Mouse (Mus musculus) C2C12 (cell line): ENCODE data around the gene Fdxacb1. TPM values are rescaled to one million over a fixed set of nuclear protein-coding genes. Genes with fewer than 3 reads are reported as not detected.

Experiments used
- H3K27me3 ChIP-seq: one replicate; pipeline ENCODE4 v1.6.1; 2011; ENCODE audit not compliant: control insufficient read depth, insufficient read depth, insufficient read length
- H3K36me3 ChIP-seq: one replicate; pipeline ENCODE4 v1.6.1; 2011; ENCODE audit not compliant: control insufficient read depth, insufficient read depth
- H3K4me3 ChIP-seq: one replicate; pipeline ENCODE4 v1.5.1; 2011; ENCODE audit warnings: mild to moderate bottlenecking, control low read depth; ENCODE audit not compliant: poor library complexity, insufficient read depth, severe bottlenecking
- H3K79me2 ChIP-seq: one replicate; pipeline ENCODE4 v1.6.1; 2011; ENCODE audit not compliant: control insufficient read depth, insufficient read depth
- H3K79me3 ChIP-seq: one replicate; pipeline ENCODE4 v1.6.1; 2011; ENCODE audit warnings: low read depth, control low read depth
- H3ac ChIP-seq: one replicate; pipeline ENCODE3; 2011; ENCODE audit warnings: low read depth; ENCODE audit not compliant: control insufficient read depth, insufficient read length
- CEBPB ChIP-seq: IDR thresholded peaks from one replicate; pipeline ENCODE4 v1.6.1; 2011; ENCODE audit warnings: low read depth, mild to moderate bottlenecking, control low read depth, moderate library complexity
- CTCF ChIP-seq: IDR thresholded peaks from one replicate; pipeline ENCODE4 v1.5.1; 2011; ENCODE audit not compliant: control insufficient read depth, insufficient read depth, insufficient read length
- FOSL1 ChIP-seq: IDR thresholded peaks from one replicate; pipeline ENCODE4 v1.8.0; 2011; ENCODE audit warnings: mild to moderate bottlenecking, low read length; ENCODE audit not compliant: poor library complexity, insufficient read depth, severe bottlenecking
- MAX ChIP-seq: IDR thresholded peaks from one replicate; pipeline ENCODE4 v1.6.1; 2011; ENCODE audit warnings: mild to moderate bottlenecking, control low read depth
- MYOD1 ChIP-seq: IDR thresholded peaks from one replicate; pipeline ENCODE4 v1.6.1; 2011; ENCODE audit warnings: low read depth; ENCODE audit not compliant: control insufficient read depth, insufficient read length
- MYOG ChIP-seq: IDR thresholded peaks from one replicate; pipeline ENCODE4 v1.6.1; 2011; ENCODE audit not compliant: control insufficient read depth, insufficient read length; ENCODE audit errors: extremely low read depth
- USF1 ChIP-seq: IDR thresholded peaks from one replicate; pipeline ENCODE4 v1.6.1; 2011; ENCODE audit warnings: low read depth, mild to moderate bottlenecking, control low read depth, moderate library complexity
- polyA plus RNA-seq: library from polyadenylated mRNA; unstranded; fragments of >200 nt; fragmentation: generic; extraction: Trizol; gene quantifications from one replicate; pipeline ENCODE4 v1.2.1, GENCODE M21; 2012; ENCODE audit warnings: missing spikeins

Fdxacb1 gene
- polyA plus RNA-seq, 1 experiment = 4.4 TPM

GRCm38 (mm10) chr9:50803055-50803671, 35.1 kb downstream of the Fdxacb1 start:
- Histone ChIP-seq H3K36me3 (peaks cover 7% of the 10 kb centered on the region), H3K4me3 (no peak overlapping the region), H3ac (no peak overlapping the region), H3K79me2 (no peaks in the 10 kb centered on the region), H3K27me3 (no peaks in the 10 kb centered on the region), H3K79me3 (no peaks in the 10 kb centered on the region)
- TF ChIP-seq CEBPB (no peak), MYOG (no peak), FOSL1 (no peak), MAX (no peak), CTCF (no peak), USF1 (no peak), MYOD1 (no peak)

GRCm38 (mm10) chr9:50808471-50808870, 40.4 kb downstream of the Fdxacb1 start:
- no peaks in the 10 kb centered on the region for H3K79me2 ChIP-seq
- peaks cover 17% of the 10 kb centered on the region for H3K36me3 ChIP-seq
- TF ChIP-seq FOSL1 = no peak
- TF ChIP-seq CEBPB = no peak
- no peak for TF ChIP-seq CTCF
- no peak for TF ChIP-seq MAX
- TF ChIP-seq MYOG = no peak
- no peak for TF ChIP-seq MYOD1
- TF ChIP-seq USF1 = no peak
- no peaks in the 10 kb centered on the region for H3K79me3 ChIP-seq
- H3K4me3 ChIP-seq = no peak overlapping the region
- no peaks in the 10 kb centered on the region for H3K27me3 ChIP-seq
- H3ac ChIP-seq = no peak overlapping the region

DNA sequence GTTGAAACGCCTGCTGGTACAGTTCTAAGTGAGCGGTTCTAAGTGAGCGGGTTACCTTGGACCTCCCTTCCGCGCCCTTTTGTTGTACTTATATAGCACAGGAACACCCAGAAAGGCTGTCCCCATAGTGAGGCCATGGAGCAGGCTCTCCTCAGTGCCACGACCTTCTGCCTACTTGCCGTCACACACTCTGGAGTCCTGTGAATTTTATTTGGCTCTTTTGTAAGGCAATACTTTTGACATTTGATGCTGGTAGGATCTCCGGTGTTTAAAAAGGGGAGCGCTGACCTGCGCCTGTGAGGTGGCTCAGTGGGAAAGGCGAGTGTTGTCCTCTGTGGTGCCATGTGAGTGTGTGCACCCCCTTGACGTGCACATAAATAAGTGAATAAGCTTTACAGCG, 41.1 kb downstream of the Fdxacb1 start:
- peaks cover 10% of the 10 kb centered on the region for H3K36me3 ChIP-seq
- no peaks in the 10 kb centered on the region for H3K79me2 ChIP-seq
- H3K4me3 ChIP-seq = no peak overlapping the region
- no peak overlapping the region for H3ac ChIP-seq
- TF ChIP-seq FOSL1 (no peak), MYOD1 (no peak), MYOG (no peak), CTCF (no peak), CEBPB (no peak), USF1 (no peak), MAX (no peak)
- no peaks in the 10 kb centered on the region for H3K27me3 ChIP-seq
- H3K79me3 ChIP-seq = no peaks in the 10 kb centered on the region

GRCm38 (mm10) chr9:50811187-50811586, 43.2 kb downstream of the Fdxacb1 start:
- Histone ChIP-seq H3K79me2 (no peaks in the 10 kb centered on the region), H3K27me3 (no peaks in the 10 kb centered on the region), H3K4me3 (no peak overlapping the region), H3K79me3 (no peaks in the 10 kb centered on the region), H3K36me3 (peaks cover 13% of the 10 kb centered on the region), H3ac (no peak overlapping the region)
- TF ChIP-seq MYOG = no peak
- no peak for TF ChIP-seq MYOD1
- no peak for TF ChIP-seq USF1
- no peak for TF ChIP-seq MAX
- TF ChIP-seq CEBPB = no peak
- no peak for TF ChIP-seq CTCF
- TF ChIP-seq FOSL1 = no peak

GRCm38 (mm10) chr9:50811746-50812145, 43.7 kb downstream of the Fdxacb1 start:
- Histone ChIP-seq H3K79me2 (no peaks in the 10 kb centered on the region), H3ac (no peak overlapping the region), H3K79me3 (no peaks in the 10 kb centered on the region), H3K4me3 (no peak overlapping the region), H3K27me3 (no peaks in the 10 kb centered on the region), H3K36me3 (peaks cover 13% of the 10 kb centered on the region)
- TF ChIP-seq CTCF (no peak), CEBPB (no peak), MYOD1 (no peak), MYOG (no peak)

DNA sequence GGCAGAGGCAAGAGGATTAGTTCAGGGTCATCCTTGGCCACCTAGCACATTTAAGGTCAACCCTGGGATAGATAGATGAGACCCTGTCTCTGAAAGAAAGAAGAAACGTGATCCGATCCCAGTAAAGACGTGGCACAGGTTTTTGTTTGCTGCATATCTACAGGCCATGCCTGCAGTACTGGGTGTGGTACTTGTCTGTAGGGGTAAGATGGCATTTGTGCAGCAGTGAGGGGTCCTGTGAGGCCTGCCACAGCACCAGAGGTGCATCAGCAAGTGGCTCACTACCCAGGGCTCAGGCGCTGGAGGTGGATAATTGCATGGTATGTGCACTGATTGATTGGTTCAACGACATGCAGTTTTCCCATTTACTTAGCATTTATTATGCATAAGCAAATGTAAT, 45.8 kb downstream of the Fdxacb1 start:
- Histone ChIP-seq H3K36me3 (peaks cover 11% of the 10 kb centered on the region), H3ac (no peak overlapping the region), H3K4me3 (no peak overlapping the region), H3K27me3 (no peaks in the 10 kb centered on the region), H3K79me2 (no peaks in the 10 kb centered on the region), H3K79me3 (no peaks in the 10 kb centered on the region)
- TF ChIP-seq MYOG (no peak), MAX (no peak), CEBPB (no peak), FOSL1 (no peak), CTCF (no peak), USF1 (no peak), MYOD1 (no peak)
